26 mouse cellular contexts compared by ENCODE assay signal in genomic region chr1:43769348-43769747, GRCm38 (mm10). TPM values are rescaled to one million over a fixed set of nuclear protein-coding genes. Genes with fewer than 3 reads are reported as not detected.
A peak's percentile ranks its signal among the peaks of the same experiment; 100 is the strongest.
DNase-seq lines count a peak whose midpoint lies in the region; ATAC-seq and TF ChIP-seq lines count a peak whose summit lies in the region.
"Had no signal": no experiment of that assay in that cellular context is flagged by ENCODE, and none has a peak within 500 bp of the region (broad histone marks: within the 10 kb centered on the region; RNA-seq: fewer than 3 reads in every experiment).

No protein-coding gene starts in this region.

- no peaks in the 10 kb centered on the region for H3K4me1 ChIP-seq in intestine, postnatal 0 days (replicated peaks; ENCODE audit: control insufficient read depth, insufficient read depth, low read length)
- H3K4me1 ChIP-seq: embryonic facial prominence, embryonic 10.5 days; embryonic facial prominence, embryonic 12.5 days; forebrain, embryonic 10.5 days; forebrain, embryonic 12.5 days had no signal

- no peak overlapping the region for H3K4me3 ChIP-seq in intestine, postnatal 0 days (ENCODE audit: low read depth, low read length)
- H3K4me3 ChIP-seq: embryonic facial prominence, embryonic 10.5 days; embryonic facial prominence, embryonic 12.5 days; erythroblast, embryonic 14.5 days; forebrain, embryonic 10.5 days; forebrain, embryonic 12.5 days had no signal

- no peaks in the 10 kb centered on the region for H3K27me3 ChIP-seq in intestine, postnatal 0 days (replicated peaks; ENCODE audit: control insufficient read depth, insufficient read depth, low read length)
- H3K27me3 ChIP-seq: CH12.LX; embryonic facial prominence, embryonic 12.5 days; forebrain, embryonic 12.5 days; Patski had no signal

- no peaks in the 10 kb centered on the region for H3K9me3 ChIP-seq in intestine, postnatal 0 days (ENCODE audit: control insufficient read depth)
- H3K9me3 ChIP-seq: embryonic facial prominence, embryonic 12.5 days; forebrain, embryonic 10.5 days; forebrain, embryonic 12.5 days had no signal

- no peak overlapping the region for H3K4me2 ChIP-seq in intestine, postnatal 0 days (replicated peaks; ENCODE audit: low read depth)
- H3K4me2 ChIP-seq: embryonic facial prominence, embryonic 12.5 days; forebrain, embryonic 12.5 days had no signal

- intact Hi-C loops in heart, postnatal 14 days (cut with DNase I), result no loop called here

- peaks cover 28% of the 10 kb centered on the region for H3K36me3 ChIP-seq in intestine, postnatal 0 days (ENCODE audit: control insufficient read depth, insufficient read depth)

- TF ChIP-seq CTCF in intestine, postnatal 0 days (IDR thresholded peaks at IDR 0.05; ENCODE audit: low read depth), result no peak

- H3K27ac ChIP-seq in intestine, postnatal 0 days (ENCODE audit: low read depth, low read length), result no peak overlapping the region
- H3K27ac ChIP-seq: embryonic facial prominence, embryonic 10.5 days; embryonic facial prominence, embryonic 12.5 days; forebrain, embryonic 10.5 days; forebrain, embryonic 12.5 days had no signal

- 9% methylated on average over 1 of the region's 1 CpGs for WGBS in intestine, postnatal 0 days

- no peak overlapping the region for H3K9ac ChIP-seq in intestine, postnatal 0 days (ENCODE audit: low read depth, low read length)
- H3K9ac ChIP-seq: embryonic facial prominence, embryonic 12.5 days; forebrain, embryonic 12.5 days had no signal

- peak; percentile 73 for DNase-seq in heart, adult 11 months
- no peak for DNase-seq in heart, postnatal 14 days
- no peak for DNase-seq in thymus, postnatal 36 days
- DNase-seq: adrenal gland, adult 8-10 months; adrenal gland, postnatal 14 days; adrenal gland, postnatal 36 days; B cell, adult 2 months; cerebellum, adult 11-12 months; cerebellum, adult 2 months; cerebellum, adult 9-10 months; cerebellum, postnatal 10 days; cerebellum, postnatal 25 days had no signal

- peak; percentile 67 for ATAC-seq in intestine, postnatal 0 days
- no peak for ATAC-seq in erythroblast, adult 5-6 weeks (replicated peaks; ENCODE audit: low FRiP score, poor library complexity, severe bottlenecking)
- ATAC-seq: forebrain, embryonic 14.5 days; forebrain, embryonic 16.5 days had no signal

RNA-seq across cellular contexts. Expression of gene 1500015O10Rik, which starts 38.9 kb away (rescaled TPM):
- 1 to 10 TPM; 2.6 to 2.9 TPM for total RNA-seq in heart, postnatal 14 days (2021)
- polyA plus RNA-seq in intestine, postnatal 0 days (2015; fragmentation: Nextera tagmentation; extraction: Ambion mirVana), result 4.3 and 4.4 TPM in 2 replicates
- not detected in 2 replicates for total RNA-seq in erythroblast, adult 5-6 weeks (2015; ENCODE audit: low replicate concordance)
- total RNA-seq in erythroblast, adult 5-6 weeks (2017; ENCODE audit: low replicate concordance), result not detected in 2 replicates
- total RNA-seq: CH12.LX had no signal
- polyA plus RNA-seq: activated CD4-positive, CD25-positive, alpha-beta regulatory T cell, adult 4 months; CD4-positive, CD25-positive, alpha-beta regulatory T cell, adult 4 months; embryonic facial prominence, embryonic 10.5 days; erythroblast, embryonic 14.5 days; G1E had no signal

RNA-seq across cellular contexts. Expression of gene Uxs1, which starts 58.3 kb away (rescaled TPM):
- 1 to 10 TPM; 7.8 to 8.8 TPM for total RNA-seq in heart, postnatal 14 days (2021)
- 20.5 and 21.6 TPM in 2 replicates for polyA plus RNA-seq in intestine, postnatal 0 days (2015; fragmentation: Nextera tagmentation; extraction: Ambion mirVana)
- total RNA-seq in erythroblast, adult 5-6 weeks (2015; ENCODE audit: low replicate concordance), result 2.9 and 6.9 TPM in 2 replicates
- 4.9 and 9.4 TPM in 2 replicates for total RNA-seq in erythroblast, adult 5-6 weeks (2017; ENCODE audit: low replicate concordance)
